Mouse (Mus musculus) testis, adult 2 months (tissue): ENCODE measurements around the gene Tulp4.
"Not testable (repeated sequence)": the region's sequence is repeated elsewhere in the genome, so short reads cannot be mapped to it uniquely, and the experiment has no call there.

Source experiments
- CTCF ChIP-seq: fragments of 200-500 bp; IDR thresholded peaks from 2 replicates; pipeline ENCODE4 v1.5.1; 2012; ENCODE audit warnings: low read depth, mild to moderate bottlenecking, inconsistent platforms, low read length, moderate library complexity; ENCODE audit not compliant: control insufficient read depth, insufficient read depth, insufficient replicate concordance
- POLR2A ChIP-seq: fragments of 200-500 bp; IDR thresholded peaks from 2 replicates; pipeline ENCODE4 v1.6.1; 2012; ENCODE audit warnings: low read depth, mild to moderate bottlenecking, inconsistent platforms, low read length, moderate library complexity; ENCODE audit not compliant: control insufficient read depth

DNA sequence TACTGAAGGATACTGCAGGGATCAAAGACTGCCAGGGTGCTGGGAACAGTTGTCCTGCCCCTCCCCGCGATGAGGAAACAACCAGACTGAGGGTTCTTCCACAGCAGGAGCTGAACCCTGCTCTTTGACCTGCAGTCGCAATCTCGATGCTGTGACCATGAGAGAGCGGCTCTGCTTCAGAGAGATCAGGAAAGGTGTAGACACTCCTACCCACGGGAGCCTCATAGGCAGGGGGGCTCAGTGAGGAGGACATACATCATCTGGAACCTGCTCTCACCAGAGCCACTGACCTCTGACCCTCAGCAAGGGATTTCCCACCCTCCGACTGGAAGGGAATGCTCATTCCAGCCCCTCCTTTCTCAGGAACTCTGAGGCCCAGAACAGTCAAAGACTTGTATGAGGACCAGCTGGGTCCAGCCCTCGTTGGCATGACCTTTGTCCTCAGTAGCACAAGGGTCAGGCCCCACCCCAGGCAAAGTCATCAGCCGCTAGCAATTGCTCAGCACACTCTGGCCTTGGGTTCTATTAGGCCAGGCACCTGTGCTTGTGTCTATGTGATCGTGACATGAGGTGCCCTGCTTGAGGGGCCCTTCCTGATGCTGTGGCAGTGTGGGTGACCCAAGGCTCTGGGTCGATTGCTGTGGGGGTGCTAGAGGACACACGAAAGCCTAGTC is 194.1 kb downstream of the Tulp4 start:
- TF ChIP-seq POLR2A, CTCF: not testable (repeated sequence)
